Mouse (Mus musculus) thymus, postnatal 0 days (tissue): ENCODE data around the gene Defb42. TPM values are rescaled to one million over a fixed set of nuclear protein-coding genes. Genes with fewer than 3 reads are reported as not detected.
A peak's percentile ranks its signal among the peaks of the same experiment; 100 is the strongest.

Source experiments
- DNase-seq: peaks from one replicate; pipeline ENCODE4 v3.0.0-alpha.2; 2015; ENCODE audit warnings: low spot score
- polyA plus RNA-seq: library from polyadenylated mRNA; unstranded; fragments of >200 nt; fragmentation: Nextera tagmentation; extraction: Ambion mirVana; gene quantifications from 2 replicates; pipeline ENCODE4 v1.2.1, GENCODE M21; 2015

Gene Defb42
- 3.0 and 3.3 TPM in 2 replicates for polyA plus RNA-seq

- no peak for DNase-seq
Observed at GRCm38 (mm10) chr14:63046691-63047090, at the start of gene Defb42. Defb42 (plus strand) TSS chr14:63046991.

DNA sequence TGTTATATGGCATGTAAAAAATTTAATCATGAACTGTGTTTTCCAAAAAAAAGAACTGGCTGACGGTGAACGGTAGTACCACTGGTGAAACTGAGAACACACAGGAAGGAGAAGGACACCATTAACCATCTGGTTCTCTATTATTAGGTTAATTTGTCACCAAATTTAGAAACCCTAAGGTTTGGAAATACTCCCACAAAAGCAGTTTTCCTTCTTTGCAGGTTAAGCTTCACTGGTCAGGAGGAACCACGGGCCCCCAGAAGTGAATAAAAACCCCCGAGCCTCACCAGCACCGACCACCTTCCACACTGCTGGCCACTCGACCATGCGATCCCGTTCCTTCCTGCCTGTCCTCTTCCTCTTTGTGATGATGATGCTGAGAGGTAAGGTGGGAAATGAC, 49.0 kb upstream of the Defb42 start, which contains the start of gene Defb47:
Gene Defb47, plus strand, starts transcription at position 301 of the 400 bp plus-strand sequence.
- no peak for DNase-seq

GRCm38 (mm10) chr14:62998977-62999376, 47.8 kb upstream of the Defb42 start:
- DNase-seq, result no peak

GRCm38 (mm10) chr14:63002588-63002987, 44.2 kb upstream of the Defb42 start:
- DNase-seq, result no peak

DNA sequence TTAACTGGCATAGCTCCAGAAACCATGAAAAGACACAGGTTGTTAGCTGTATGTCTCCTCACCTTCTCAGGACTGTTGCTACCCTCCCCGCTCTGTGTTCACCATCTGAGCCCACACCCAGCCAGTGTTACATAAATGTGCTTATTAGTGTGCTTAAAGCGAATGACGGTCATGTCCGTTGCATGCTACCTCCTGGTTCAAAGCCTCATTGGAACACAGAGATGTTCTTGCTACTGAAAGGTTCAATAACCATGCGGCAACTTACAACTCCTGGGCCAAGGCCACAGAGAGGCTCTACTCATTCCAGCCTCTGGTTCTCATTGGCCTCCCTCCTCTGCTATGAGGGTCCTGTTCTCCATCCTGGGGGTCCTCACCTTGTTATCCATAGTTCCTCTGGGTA, 35.3 kb upstream of the Defb42 start, which contains the start of gene Defb43:
Gene Defb43, plus strand, starts transcription at position 301 of the 400 bp plus-strand sequence.
- no peak for DNase-seq

DNA sequence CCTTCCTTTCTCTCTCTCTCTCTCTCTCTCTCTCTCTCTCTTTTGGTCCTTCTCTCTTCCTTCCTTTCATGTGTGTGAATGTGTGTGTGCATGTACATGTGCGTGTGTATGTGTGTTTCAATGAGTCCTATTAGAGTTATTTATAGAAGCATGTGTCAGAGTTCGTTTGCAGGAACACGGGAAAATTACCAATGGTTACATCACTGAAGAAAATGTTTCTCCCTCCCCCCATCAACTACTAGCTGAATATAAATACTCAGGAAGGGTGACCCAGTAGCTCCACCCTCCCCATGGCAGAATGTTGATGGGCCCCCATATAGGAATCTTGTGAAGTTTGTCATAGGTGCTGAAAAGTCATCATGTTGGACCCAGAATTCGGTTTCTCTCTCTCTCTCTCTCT, 33.7 kb upstream of the Defb42 start:
- no peak for DNase-seq

DNA sequence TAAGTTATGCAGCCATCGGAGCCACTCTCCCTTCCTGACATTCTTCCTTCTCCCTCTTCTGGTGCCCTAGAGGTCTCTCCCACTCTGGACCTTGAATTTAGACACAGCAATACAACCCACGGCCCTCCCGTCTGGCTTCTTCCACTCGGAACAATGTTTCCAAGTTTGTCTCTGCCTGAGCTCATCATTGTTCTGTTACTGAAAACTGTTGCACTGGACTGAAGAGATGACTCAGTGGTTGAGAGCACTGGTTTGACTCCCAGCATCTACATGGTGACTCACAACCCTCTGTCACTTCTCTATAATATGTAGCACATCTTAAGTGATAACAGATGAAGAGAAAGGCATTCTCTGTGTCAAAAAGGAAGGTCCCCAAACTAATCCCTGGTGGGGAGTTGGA, 32.1 kb upstream of the Defb42 start:
- DNase-seq, result no peak

- no peak for DNase-seq
Observed at GRCm38 (mm10) chr14:63020524-63021156, 26.2 kb upstream of the Defb42 start.

DNA sequence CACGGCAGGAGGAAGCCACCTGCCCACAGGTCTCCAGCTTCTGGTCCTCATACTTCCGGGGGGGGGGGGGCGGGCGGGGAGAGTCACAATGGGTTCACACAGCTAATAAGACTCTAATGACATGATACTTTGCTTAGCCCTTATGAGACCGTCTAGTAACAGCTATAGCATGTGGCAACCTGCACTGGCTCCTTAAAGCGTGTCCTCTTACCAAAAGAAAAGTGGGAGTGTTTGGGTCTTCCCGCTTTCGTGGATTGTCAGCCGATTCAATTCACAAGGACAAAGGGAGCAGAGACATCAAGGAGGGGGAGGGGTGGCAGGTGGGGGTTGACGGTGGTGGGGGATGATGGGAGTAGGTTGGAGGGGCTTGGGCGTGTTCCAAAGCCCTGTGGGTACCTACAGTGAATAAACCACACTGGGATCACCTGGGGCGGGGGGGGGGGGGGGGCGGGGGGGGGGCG, 3.1 kb downstream of the Defb42 start, which contains the start of gene Defb30:
Gene Defb30, minus strand, starts transcription at position 51 of the 461 bp plus-strand sequence.
- no peak for DNase-seq

GRCm38 (mm10) chr14:63050769-63051168, 4.0 kb downstream of the Defb42 start:
- peak; percentile 61 for DNase-seq

DNA sequence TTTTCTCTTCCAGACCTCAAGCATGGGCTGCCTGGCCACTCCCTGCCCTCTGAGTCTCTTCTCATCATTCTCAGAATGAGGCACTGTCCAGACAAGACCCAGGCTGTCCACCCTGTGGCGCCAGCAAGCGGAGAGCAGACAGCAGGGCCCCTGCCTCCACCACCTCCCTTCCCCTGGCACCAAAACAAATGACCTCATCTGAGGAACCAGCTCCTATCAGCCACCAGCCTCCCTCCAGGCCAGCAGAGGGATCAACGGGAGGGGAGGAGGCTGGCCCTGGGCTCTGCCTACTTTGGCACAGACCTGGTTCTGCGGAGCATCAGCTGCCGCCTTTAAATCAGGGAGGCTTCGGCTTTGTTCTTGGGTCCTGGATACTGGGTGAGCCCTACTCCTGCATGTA, 7.9 kb downstream of the Defb42 start:
- no peak for DNase-seq

DNA sequence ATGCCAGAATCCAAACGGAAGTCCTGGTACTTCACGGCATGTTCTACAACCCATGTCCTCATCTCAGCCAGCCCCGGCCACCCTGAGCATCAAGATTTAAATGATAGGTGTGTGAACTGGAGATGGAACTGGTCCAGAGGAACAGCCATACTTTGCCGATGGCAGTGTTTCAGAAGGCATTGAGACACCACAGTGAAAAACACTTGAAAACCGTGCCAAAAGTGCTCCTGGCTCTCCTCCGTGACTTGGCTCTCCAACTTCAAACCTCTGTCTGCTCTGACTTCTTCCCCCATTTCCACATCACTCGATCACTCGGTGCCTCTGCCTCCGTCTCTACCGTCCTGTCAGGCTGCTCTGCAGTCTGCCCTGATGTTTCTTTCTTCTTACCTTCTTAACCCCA, 13.6 kb downstream of the Defb42 start:
- no peak for DNase-seq

GRCm38 (mm10) chr14:63062184-63062583, 15.4 kb downstream of the Defb42 start:
- DNase-seq, result no peak

DNA sequence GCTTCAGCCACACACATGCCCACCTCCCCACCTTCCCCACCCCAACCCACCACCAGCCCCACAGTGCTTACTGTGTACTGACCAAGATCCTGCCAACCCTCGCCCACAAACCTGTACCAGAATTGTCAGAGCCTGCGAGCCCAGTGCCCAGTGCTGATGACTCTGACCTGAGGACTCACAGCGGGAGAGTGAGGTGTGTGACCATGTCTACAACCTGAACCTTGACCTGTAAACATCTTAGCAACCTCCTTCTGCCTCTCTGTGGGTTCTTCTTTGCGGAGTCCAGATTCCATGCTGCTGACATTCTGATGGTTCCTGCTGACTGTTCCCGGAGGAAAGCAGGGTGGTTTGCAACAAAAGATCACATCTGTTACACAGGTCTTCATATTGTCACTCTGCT, 18.6 kb downstream of the Defb42 start:
- DNase-seq, result no peak

- DNase-seq, result peak; percentile 71
Observed at GRCm38 (mm10) chr14:63066630-63067310, 20.0 kb downstream of the Defb42 start.

DNA sequence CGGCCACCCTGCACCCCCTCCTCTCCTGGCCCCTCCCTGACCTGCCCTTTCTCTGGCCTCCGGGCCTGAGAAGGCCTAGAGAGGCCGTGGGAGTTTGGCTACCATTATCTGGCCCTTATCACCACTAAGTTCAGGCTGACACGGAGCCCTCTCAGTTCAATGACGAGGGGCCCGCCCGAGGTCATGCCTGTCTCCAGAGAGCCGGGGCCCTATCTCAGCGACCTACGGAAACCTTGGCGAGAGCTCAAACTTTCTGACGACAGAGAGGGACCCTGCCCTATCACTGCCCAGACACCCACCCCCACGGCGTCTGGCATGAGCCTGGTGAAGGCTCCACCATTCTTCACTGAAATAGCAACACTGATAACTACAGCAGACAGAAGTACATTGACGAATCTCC, 20.9 kb downstream of the Defb42 start:
- no peak for DNase-seq

Other genes starting within 250 kb of the Defb42 start
- gene Wdfy2, start 209.3 kb upstream of the Defb42 start, polyA plus RNA-seq, result 4.2 and 5.1 TPM in 2 replicates
- gene Defb48, start 62.5 kb upstream of the Defb42 start, polyA plus RNA-seq, result not detected in 2 replicates
- not detected in 2 replicates for gene Defb47, start 48.9 kb upstream of the Defb42 start, polyA plus RNA-seq
- gene Defb43, start 35.2 kb upstream of the Defb42 start, polyA plus RNA-seq, result not detected in 2 replicates
- 0.18 TPM in 1 of 2 replicates, not detected in the other for gene Defb30, start 3.0 kb downstream of the Defb42 start, polyA plus RNA-seq